Mouse (Mus musculus) G1E (cell line): ENCODE results near the gene Rd3.

ENCODE experiments used
- CTCF ChIP-seq: IDR thresholded peaks from 2 replicates; pipeline ENCODE4 v1.5.1; 2012; ENCODE audit warnings: low read depth, low read length, inconsistent platforms, mixed read lengths
- GATA1 ChIP-seq: IDR thresholded peaks from 2 replicates; pipeline ENCODE4 v1.6.1; 2012; ENCODE audit warnings: borderline replicate concordance, low read length, inconsistent platforms, mixed read lengths

GRCm38 (mm10) chr1:191956261-191956660, 20.9 kb upstream of the Rd3 start:
- TF ChIP-seq CTCF, result no peak
- TF ChIP-seq GATA1, result no peak
